Mouse (Mus musculus) kidney, adult 2 months (tissue): ENCODE measurements at regions not wholly inside any gene's neighbourhood (a gene's known extent, or its start where the extent isn't known, plus 50 kb on each side); places are given as distances from the start of the nearest gene placed in this dataset.

Source experiments
- CTCF ChIP-seq: fragments of 200-500 bp; conservative IDR thresholded peaks from 2 replicates; pipeline ENCODE4 v1.5.1; 2011; ENCODE audit warnings: low read depth, mild to moderate bottlenecking, control low read depth, low read length, moderate library complexity, mixed read lengths; ENCODE audit not compliant: insufficient read depth, insufficient read length
- POLR2A ChIP-seq: fragments of 200-500 bp; IDR thresholded peaks from one replicate; pipeline ENCODE4 v1.6.1; 2011; ENCODE audit warnings: low read depth, low read length, control low read depth

DNA sequence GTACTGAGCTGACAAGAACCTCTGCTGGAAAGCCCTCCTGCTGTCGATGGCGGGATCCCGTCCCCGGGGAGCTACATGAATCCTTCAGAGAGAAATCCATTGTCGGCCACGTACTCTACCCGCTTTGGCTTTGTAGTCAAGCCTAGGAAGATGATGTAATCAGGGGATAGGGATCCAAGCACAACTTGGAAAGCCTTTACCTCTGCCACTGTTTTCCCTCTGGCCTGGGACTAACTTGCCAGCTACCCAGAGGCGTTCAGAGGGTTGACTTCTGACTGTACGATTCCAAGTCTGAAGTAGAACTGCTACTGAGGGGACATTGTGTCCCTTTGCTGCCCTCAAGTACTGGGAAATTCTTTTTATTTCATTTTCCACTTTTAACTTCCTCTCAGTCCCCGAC, 110.2 kb upstream of the Nampt start:
- TF ChIP-seq CTCF (no peak), POLR2A (no peak)
